Mouse (Mus musculus) hindbrain, embryonic 14.5 days (tissue): ENCODE results near the gene Gpr141. TPM values are rescaled to one million over a fixed set of nuclear protein-coding genes. Genes with fewer than 3 reads are reported as not detected.
"Not testable (repeated sequence)": the region's sequence is repeated elsewhere in the genome, so short reads cannot be mapped to it uniquely, and the experiment has no call there.

Experiments used
- ATAC-seq: fragments of 200-750 bp; cut with Nextera tagmentation; 2 replicates; pipeline ENCODE4 v1.8.0; 2017; ENCODE audit warnings: moderate number of reproducible peaks, mild to moderate bottlenecking, moderate TSS enrichment, moderate library complexity; ENCODE audit not compliant: low FRiP score
- DNase-seq: peaks from one replicate; pipeline ENCODE4 v3.0.0-alpha.2; 2015; ENCODE audit warnings: low spot score
- H3K27ac ChIP-seq: fragments of 300-500 bp; sonication (generic); 2 replicates; pipeline ENCODE4 v1.5.1; 2014; ENCODE audit warnings: mild to moderate bottlenecking, moderate library complexity
- H3K27me3 ChIP-seq: fragments of 300-500 bp; sonication (generic); 2 replicates; pipeline ENCODE4 v1.6.1; 2014; ENCODE audit warnings: mild to moderate bottlenecking, low read length, mixed read lengths; ENCODE audit not compliant: control insufficient read depth, insufficient read depth
- H3K36me3 ChIP-seq: fragments of 300-500 bp; sonication (generic); replicated peaks from 2 replicates; pipeline ENCODE4 v1.6.1; 2014; ENCODE audit not compliant: control insufficient read depth, insufficient read depth
- H3K4me1 ChIP-seq: fragments of 300-500 bp; sonication (generic); replicated peaks from 2 replicates; pipeline ENCODE4 v1.6.1; 2014; ENCODE audit warnings: antibody characterized with exemption, low read length, mixed read lengths; ENCODE audit not compliant: control insufficient read depth, insufficient read depth
- H3K4me2 ChIP-seq: fragments of 300-500 bp; sonication (generic); replicated peaks from 2 replicates; pipeline ENCODE4 v1.6.1; 2014; ENCODE audit warnings: mild to moderate bottlenecking, moderate library complexity
- H3K4me3 ChIP-seq: fragments of 300-500 bp; sonication (generic); replicated peaks from 2 replicates; pipeline ENCODE4 v1.5.1; 2014; ENCODE audit warnings: mild to moderate bottlenecking, low read length
- H3K9ac ChIP-seq: fragments of 300-500 bp; sonication (generic); 2 replicates; pipeline ENCODE4 v1.6.1; 2014
- H3K9me3 ChIP-seq: fragments of 300-500 bp; sonication (generic); 2 replicates; pipeline ENCODE4 v1.6.1; 2016; ENCODE audit warnings: low read length; ENCODE audit not compliant: control insufficient read depth
- WGBS: fragments of 180-500 bp; shearing (Covaris S2); extraction: QIAGEN DNeasy Blood & Tissue Kit; methylation state at CpG from one replicate; pipeline ENCODE4 v1.1.7; 2014; 5-methylcytosine and 5-hydroxymethylcytosine counted together
- polyA plus RNA-seq: library from polyadenylated mRNA; unstranded; fragments of >200 nt; fragmentation: Nextera tagmentation; extraction: Ambion mirVana; gene quantifications from 2 replicates; pipeline ENCODE4 v1.2.1, GENCODE M21; 2014

Gpr141 gene
- polyA plus RNA-seq, 1 experiment from 2014 or later: 0.11 TPM

GRCm38 (mm10) chr13:19821639-19822038 lies 2.4 kb downstream of the Gpr141 start:
- Histone ChIP-seq H3K27me3 (no peaks in the 10 kb centered on the region), H3K9ac (no peak overlapping the region), H3K36me3 (no peaks in the 10 kb centered on the region), H3K4me3 (no peak overlapping the region), H3K4me1 (no peaks in the 10 kb centered on the region), H3K4me2 (no peak overlapping the region), H3K9me3 (no peaks in the 10 kb centered on the region), H3K27ac (no peak overlapping the region)
- no peak for DNase-seq
- ATAC-seq: no peak

GRCm38 (mm10) chr13:19819926-19820325 lies 4.1 kb downstream of the Gpr141 start:
- no peak overlapping the region for H3K27ac ChIP-seq
- no peak overlapping the region for H3K4me2 ChIP-seq
- no peaks in the 10 kb centered on the region for H3K4me1 ChIP-seq
- H3K9ac ChIP-seq: no peak overlapping the region
- DNase-seq: no peak
- H3K36me3 ChIP-seq: no peaks in the 10 kb centered on the region
- ATAC-seq: no peak
- no peaks in the 10 kb centered on the region for H3K9me3 ChIP-seq
- no peak overlapping the region for H3K4me3 ChIP-seq
- WGBS: 93% methylated on average over 4 of the region's 4 CpGs
- no peaks in the 10 kb centered on the region for H3K27me3 ChIP-seq

GRCm38 (mm10) chr13:19819243-19819642 lies 4.8 kb downstream of the Gpr141 start:
- WGBS: 44% methylated on average over 2 of the region's 2 CpGs
- H3K36me3 ChIP-seq: no peaks in the 10 kb centered on the region
- DNase-seq: no peak

GRCm38 (mm10) chr13:19794942-19795341 lies 29.1 kb downstream of the Gpr141 start:
- Histone ChIP-seq H3K36me3 (no peaks in the 10 kb centered on the region), H3K4me2 (no peak overlapping the region), H3K9me3 (no peaks in the 10 kb centered on the region), H3K9ac (no peak overlapping the region), H3K4me3 (no peak overlapping the region), H3K4me1 (no peaks in the 10 kb centered on the region), H3K27ac (no peak overlapping the region), H3K27me3 (no peaks in the 10 kb centered on the region)
- DNase-seq: no peak
- no peak for ATAC-seq
- WGBS: 77% methylated on average over 3 of the region's 3 CpGs

More at GRCm38 (mm10) chr13:19819243-19819642, 4.8 kb downstream of the Gpr141 start:
- Histone ChIP-seq H3K27ac (no peak overlapping the region), H3K4me3 (no peak overlapping the region), H3K9ac (no peak overlapping the region), H3K9me3 (no peaks in the 10 kb centered on the region), H3K4me1 (no peaks in the 10 kb centered on the region), H3K4me2 (no peak overlapping the region), H3K27me3 (no peaks in the 10 kb centered on the region)
- no peak for ATAC-seq

- no peaks in the 10 kb centered on the region for H3K27me3 ChIP-seq
- 71% methylated on average over 6 of the region's 6 CpGs for WGBS
- no peaks in the 10 kb centered on the region for H3K4me1 ChIP-seq
- H3K9me3 ChIP-seq: no peaks in the 10 kb centered on the region
- no peak overlapping the region for H3K9ac ChIP-seq
- H3K27ac ChIP-seq: no peak overlapping the region
- DNase-seq: no peak
- H3K36me3 ChIP-seq: no peaks in the 10 kb centered on the region
- ATAC-seq: no peak
- H3K4me3 ChIP-seq: no peak overlapping the region
- H3K4me2 ChIP-seq: no peak overlapping the region
Measured at GRCm38 (mm10) chr13:19794486-19794885, 29.6 kb downstream of the Gpr141 start.

- no peak for DNase-seq
- Histone ChIP-seq H3K27ac (no peak overlapping the region), H3K4me3 (no peak overlapping the region), H3K36me3 (no peaks in the 10 kb centered on the region), H3K9me3 (no peaks in the 10 kb centered on the region), H3K4me1 (no peaks in the 10 kb centered on the region), H3K9ac (no peak overlapping the region), H3K27me3 (no peaks in the 10 kb centered on the region), H3K4me2 (no peak overlapping the region)
- WGBS: 74% methylated on average over 4 of the region's 4 CpGs
- no peak for ATAC-seq
Measured at GRCm38 (mm10) chr13:19793761-19794160, 30.3 kb downstream of the Gpr141 start.

- not testable (repeated sequence) for H3K27me3 ChIP-seq, H3K27ac ChIP-seq, H3K9me3 ChIP-seq, H3K9ac ChIP-seq, DNase-seq, H3K4me3 ChIP-seq, ATAC-seq, H3K4me1 ChIP-seq, H3K36me3 ChIP-seq, H3K4me2 ChIP-seq
- WGBS: 53% methylated on average over 1 of the region's 1 CpGs
Measured at GRCm38 (mm10) chr13:19787946-19788345, 36.1 kb downstream of the Gpr141 start.

- no peak overlapping the region for H3K4me3 ChIP-seq
- H3K9me3 ChIP-seq: no peaks in the 10 kb centered on the region
- ATAC-seq (no peak), DNase-seq (no peak)
- H3K27ac ChIP-seq: no peak overlapping the region
- no peaks in the 10 kb centered on the region for H3K36me3 ChIP-seq
- no peaks in the 10 kb centered on the region for H3K4me1 ChIP-seq
- H3K27me3 ChIP-seq: no peaks in the 10 kb centered on the region
- H3K4me2 ChIP-seq: no peak overlapping the region
- no peak overlapping the region for H3K9ac ChIP-seq
- WGBS: 84% methylated on average over 1 of the region's 1 CpGs
Measured at GRCm38 (mm10) chr13:19770163-19770562, 53.9 kb downstream of the Gpr141 start.

GRCm38 (mm10) chr13:19767202-19767601 lies 56.9 kb downstream of the Gpr141 start:
- Histone ChIP-seq H3K27ac (no peak overlapping the region), H3K4me3 (no peak overlapping the region), H3K4me1 (no peaks in the 10 kb centered on the region), H3K4me2 (no peak overlapping the region), H3K9ac (no peak overlapping the region), H3K36me3 (no peaks in the 10 kb centered on the region), H3K27me3 (no peaks in the 10 kb centered on the region), H3K9me3 (no peaks in the 10 kb centered on the region)
- WGBS: 83% methylated on average over 2 of the region's 2 CpGs
- no peak for DNase-seq
- no peak for ATAC-seq

GRCm38 (mm10) chr13:19764276-19764675 lies 59.8 kb downstream of the Gpr141 start:
- Histone ChIP-seq H3K36me3 (no peaks in the 10 kb centered on the region), H3K9ac (no peak overlapping the region), H3K4me3 (no peak overlapping the region), H3K9me3 (no peaks in the 10 kb centered on the region), H3K4me2 (no peak overlapping the region), H3K27ac (no peak overlapping the region), H3K27me3 (no peaks in the 10 kb centered on the region), H3K4me1 (no peaks in the 10 kb centered on the region)
- DNase-seq (no peak), ATAC-seq (no peak)
- WGBS: 94% methylated on average over 4 of the region's 4 CpGs
